Mouse (Mus musculus) common myeloid progenitor, adult 5-6 weeks (primary cell): ENCODE measurements around the gene Tnfsf10. TPM values are rescaled to one million over a fixed set of nuclear protein-coding genes. Genes with fewer than 3 reads are reported as not detected.

Experiments
- ATAC-seq: replicated peaks from 2 replicates; pipeline ENCODE4 v1.8.0; 2016; ENCODE audit warnings: low read depth, mild to moderate bottlenecking, moderate TSS enrichment, inconsistent platforms; ENCODE audit not compliant: poor library complexity, severe bottlenecking
- total RNA-seq: library from RNA; stranded (forward); fragments of 200-1000, 187-1606 nt; gene quantifications from 2 replicates; pipeline ENCODE4 v1.2.3, GENCODE M21; 2017

Gene Tnfsf10
- total RNA-seq, 1 experiment from 2014 or later, result 13.8 TPM

GRCm38 (mm10) chr3:27359100-27359720 is 42.4 kb downstream of the Tnfsf10 start:
- no peak for ATAC-seq

GRCm38 (mm10) chr3:27370125-27370524 is 53.3 kb downstream of the Tnfsf10 start:
- peak; percentile 72 for ATAC-seq

GRCm38 (mm10) chr3:27370582-27371275 is 53.9 kb downstream of the Tnfsf10 start:
- no peak for ATAC-seq

- ATAC-seq, result no peak
Measured at GRCm38 (mm10) chr3:27371276-27371621, 54.4 kb downstream of the Tnfsf10 start, which contains the start of gene Ghsr. Gene Ghsr (plus strand): TSS chr3:27371351.

- peak; percentile 52; the same call in 1 of the 2 replicates for ATAC-seq
Measured at GRCm38 (mm10) chr3:27371725-27372650, 55.2 kb downstream of the Tnfsf10 start.

- no peak for ATAC-seq
Measured at GRCm38 (mm10) chr3:27374396-27374795, 57.6 kb downstream of the Tnfsf10 start.

GRCm38 (mm10) chr3:27377935-27378334 is 61.1 kb downstream of the Tnfsf10 start:
- no peak for ATAC-seq

- ATAC-seq, result no peak
Measured at GRCm38 (mm10) chr3:27384836-27385235, 68.0 kb downstream of the Tnfsf10 start.

GRCm38 (mm10) chr3:27389923-27390322 is 73.1 kb downstream of the Tnfsf10 start:
- ATAC-seq, result no peak

Other genes starting within 250 kb of the Tnfsf10 start
- 46.3 and 65.1 TPM in 2 replicates for gene Ect2, start 163.2 kb upstream of the Tnfsf10 start, total RNA-seq
- 17.9 and 20.2 TPM in 2 replicates for gene Nceh1, start 134.1 kb upstream of the Tnfsf10 start, total RNA-seq
- not detected in 2 replicates for gene Ghsr, start 54.3 kb downstream of the Tnfsf10 start, total RNA-seq